Mouse (Mus musculus): ENCODE measurements around the gene Gpkow. TPM values are rescaled to one million over a fixed set of nuclear protein-coding genes. Genes with fewer than 3 reads are reported as not detected.

Gpkow gene
- polyA plus RNA-seq (2014; fragmentation: Illumina TruSeq; extraction: RNeasy Lipid Tissue Mini Kit (QIAGEN cat#74804); ENCODE audit: low read depth, low replicate concordance): 96.3 TPM

DNA sequence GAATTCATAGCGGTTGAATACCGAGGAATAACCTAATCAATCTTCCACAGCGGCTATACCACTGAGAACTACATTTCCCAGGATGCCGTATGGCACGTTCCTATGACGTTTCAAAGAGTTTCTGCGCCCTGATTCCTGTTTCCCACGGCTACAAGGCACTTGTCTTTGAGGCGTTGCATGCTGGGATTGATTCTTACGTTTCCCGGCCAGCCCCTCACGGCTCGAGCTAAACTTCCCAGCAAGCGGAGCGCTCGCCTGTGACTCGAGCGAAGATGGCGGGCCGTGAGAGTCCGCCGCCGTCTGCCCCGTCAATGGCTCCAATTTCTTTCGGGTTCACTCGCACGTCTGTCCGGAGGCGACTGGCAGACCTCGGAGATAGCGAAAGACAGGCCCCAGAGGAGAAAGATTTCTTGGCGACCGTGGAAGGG, at the start of gene Gpkow:
Gene Gpkow, plus strand, starts transcription at position 178 of the 428 bp plus-strand sequence.

DNA sequence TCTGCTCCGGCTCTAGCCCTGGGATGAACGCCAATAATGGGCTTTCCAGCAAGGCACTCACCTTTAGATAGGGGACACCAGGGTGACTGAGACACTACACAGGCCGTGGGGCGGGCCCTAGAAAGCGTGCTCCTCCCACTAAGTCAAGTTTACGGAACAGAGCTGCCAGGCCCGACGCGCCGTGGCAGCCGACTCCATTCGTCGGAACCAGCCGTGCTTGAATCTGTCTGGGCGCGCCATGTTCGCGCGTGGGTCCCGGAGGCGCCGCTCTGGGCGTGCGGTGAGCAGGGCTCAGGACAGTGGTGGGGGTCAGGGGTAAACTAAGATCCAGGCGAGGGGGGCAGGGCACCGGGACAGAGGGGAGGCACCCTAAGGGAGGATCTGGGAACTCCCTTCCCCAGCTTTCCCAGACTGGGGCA, 39.7 kb upstream of the Gpkow start, which contains the start of gene Prickle3:
Gene Prickle3, plus strand, starts transcription at position 40 of the 419 bp plus-strand sequence.

GRCm38 (mm10) chrX:7670921-7671623, 25.9 kb upstream of the Gpkow start, which contains the start of gene Plp2:
Gene Plp2 (minus strand): TSS chrX:7671390.

DNA sequence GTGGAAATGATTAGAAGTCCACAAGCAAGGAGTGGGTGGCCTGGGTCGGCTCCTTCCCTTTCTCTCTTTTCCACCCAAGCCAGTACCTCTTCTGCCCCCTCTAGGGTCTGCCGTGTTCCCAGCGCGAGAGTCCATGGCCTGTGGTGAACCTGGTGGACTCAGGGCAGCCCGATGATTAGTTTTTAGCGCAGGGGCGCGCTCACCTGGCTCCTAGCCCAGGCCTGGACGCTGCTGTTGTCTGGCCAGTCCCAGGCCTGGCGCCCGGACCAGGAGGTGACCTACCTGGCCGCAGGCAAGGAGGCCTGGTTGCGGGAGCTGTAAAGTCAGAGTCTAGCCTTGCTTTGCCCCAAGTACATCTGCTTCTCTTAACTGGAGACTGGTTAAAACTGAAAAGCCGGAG, 16.1 kb upstream of the Gpkow start, which contains the start of gene Magix:
Gene Magix, minus strand, starts transcription at position 388 of the 400 bp plus-strand sequence.

DNA sequence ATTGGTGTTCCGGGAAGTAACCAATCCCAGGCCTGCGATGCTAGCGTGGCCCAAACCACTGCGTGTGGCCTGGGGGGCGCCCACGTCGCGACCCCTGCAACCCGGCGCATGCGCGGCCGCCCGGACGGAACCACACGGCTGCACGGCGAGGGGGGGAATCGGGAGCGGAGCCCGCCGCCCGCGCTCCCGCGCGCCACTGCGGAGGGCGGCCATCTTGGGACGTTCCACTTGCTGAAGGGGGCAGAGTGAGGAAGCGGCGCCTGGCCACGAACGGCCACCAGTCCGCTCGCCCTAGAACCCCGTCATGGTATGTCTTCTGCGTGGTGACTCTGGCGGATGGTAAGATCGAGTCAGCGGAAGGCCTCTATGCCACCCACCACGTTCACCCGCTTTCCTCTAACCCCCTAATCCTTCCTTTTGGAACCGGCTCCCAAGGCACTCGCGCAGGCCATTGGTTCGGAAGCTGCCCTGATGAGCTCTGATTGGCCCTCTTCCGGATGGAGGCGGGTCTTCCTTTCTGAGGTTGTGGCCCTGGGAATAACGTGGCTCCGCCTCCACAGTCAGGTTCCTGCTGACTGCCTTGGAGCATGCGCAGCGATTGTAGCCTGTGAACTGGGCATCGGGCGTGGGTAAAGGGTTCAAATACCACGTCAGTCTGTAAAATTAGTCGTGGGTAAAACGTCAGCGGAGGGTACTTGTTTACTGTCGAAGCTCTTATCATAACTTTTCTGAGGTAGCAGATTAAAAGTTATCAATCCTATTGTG, 17.4 kb downstream of the Gpkow start, which contains the start of gene Wdr45:
Gene Wdr45, plus strand, starts transcription at position 199 of the 765 bp plus-strand sequence.

DNA sequence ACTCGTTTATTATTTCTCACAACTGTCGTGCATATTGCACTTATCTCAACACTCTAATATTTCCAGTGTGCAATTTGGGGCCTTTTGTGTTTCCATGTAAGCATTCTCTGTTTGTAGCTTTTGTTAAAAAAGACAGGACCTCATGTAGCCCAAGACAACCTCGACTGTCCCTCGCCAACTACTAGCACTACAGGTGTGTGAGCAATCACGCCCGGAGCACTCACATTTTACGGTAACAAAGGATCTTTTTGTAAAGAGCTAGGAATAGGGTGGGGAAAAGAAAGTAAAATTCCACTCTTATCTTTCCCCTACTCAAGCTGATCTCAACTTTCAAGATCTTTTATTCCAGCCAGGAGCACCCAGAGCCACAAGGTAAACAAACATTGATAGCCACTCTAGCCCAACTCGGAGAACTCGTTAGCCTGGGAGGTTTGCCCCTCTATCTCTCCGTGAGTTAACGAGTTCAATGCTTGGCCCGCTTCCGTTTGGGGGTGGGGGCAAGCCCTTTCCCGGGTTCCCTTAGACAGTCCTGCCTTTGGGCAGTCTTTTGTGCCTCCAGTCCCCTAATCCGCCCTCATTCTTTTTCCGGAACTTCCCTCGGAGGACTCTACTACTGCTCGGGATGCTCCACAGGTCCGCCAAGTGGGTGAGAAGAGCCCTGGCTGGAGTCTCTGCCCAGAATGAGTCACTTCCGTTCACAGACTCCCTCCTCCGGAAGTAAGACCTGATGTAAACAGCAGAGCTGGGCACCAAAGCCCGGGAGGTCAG, 24.8 kb downstream of the Gpkow start, which contains the start of gene Gm45208:
Gene Gm45208, plus strand, starts transcription at position 732 of the 768 bp plus-strand sequence.

GRCm38 (mm10) chrX:7728215-7728921, 31.4 kb downstream of the Gpkow start, which contains the start of gene Praf2:
Gene Praf2 (plus strand): TSS chrX:7728439.

DNA sequence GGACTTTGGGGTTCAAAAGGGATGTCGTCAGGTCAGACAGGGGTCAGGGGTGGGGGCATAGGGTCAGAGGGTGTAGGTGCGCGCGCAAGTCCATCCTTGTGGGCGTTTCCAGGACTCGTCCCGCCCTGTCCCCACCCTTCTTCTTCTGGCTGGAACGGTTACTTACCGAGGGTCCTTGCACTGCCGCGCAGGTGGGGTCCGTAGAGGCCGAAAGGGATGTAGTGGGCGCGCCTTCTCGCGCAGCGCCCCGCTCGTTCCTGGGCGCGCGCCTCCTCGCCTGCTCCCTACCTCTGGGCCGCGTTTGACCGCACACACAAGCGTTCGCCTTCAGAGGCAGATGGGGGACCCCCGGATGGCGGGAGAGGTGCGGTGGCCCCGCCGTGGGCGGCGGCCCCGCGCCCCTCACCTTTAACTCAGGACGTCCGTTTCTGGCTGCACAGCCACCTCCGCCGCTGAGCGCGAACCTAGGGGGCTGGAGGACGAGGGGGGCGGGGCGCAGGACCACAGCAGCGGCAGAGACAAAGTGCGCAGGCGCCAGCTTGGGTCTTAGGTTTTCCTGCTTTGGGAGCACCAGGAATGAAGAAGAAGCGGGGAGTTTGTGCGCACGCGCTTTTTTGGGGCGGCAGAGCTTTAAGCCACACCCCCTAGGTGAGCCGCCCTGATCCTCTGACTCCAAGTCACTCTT, 53.6 kb downstream of the Gpkow start, which contains the start of gene Ccdc120:
Gene Ccdc120, minus strand, starts transcription at position 474 of the 685 bp plus-strand sequence.

Other genes with a start within 250 kb of the Gpkow start
- not detected for gene Foxp3, start 123.5 kb upstream of the Gpkow start, polyA plus RNA-seq (2014; fragmentation: Illumina TruSeq; extraction: RNeasy Lipid Tissue Mini Kit (QIAGEN cat#74804); ENCODE audit: low read depth, low replicate concordance)
- 2.6 TPM for gene Ppp1r3f, start 122.8 kb upstream of the Gpkow start, polyA plus RNA-seq (2014; fragmentation: Illumina TruSeq; extraction: RNeasy Lipid Tissue Mini Kit (QIAGEN cat#74804); ENCODE audit: low read depth, low replicate concordance)
- gene Ccdc22, start 91.6 kb upstream of the Gpkow start, polyA plus RNA-seq (2014; fragmentation: Illumina TruSeq; extraction: RNeasy Lipid Tissue Mini Kit (QIAGEN cat#74804); ENCODE audit: low read depth, low replicate concordance): 1.4 TPM
- gene Cacna1f, start 90.0 kb upstream of the Gpkow start, polyA plus RNA-seq (2014; fragmentation: Illumina TruSeq; extraction: RNeasy Lipid Tissue Mini Kit (QIAGEN cat#74804); ENCODE audit: low read depth, low replicate concordance): not detected
- gene Syp, start 58.7 kb upstream of the Gpkow start, polyA plus RNA-seq (2014; fragmentation: Illumina TruSeq; extraction: RNeasy Lipid Tissue Mini Kit (QIAGEN cat#74804); ENCODE audit: low read depth, low replicate concordance): 14.8 TPM
- 5.5 TPM for gene Prickle3, start 39.9 kb upstream of the Gpkow start, polyA plus RNA-seq (2014; fragmentation: Illumina TruSeq; extraction: RNeasy Lipid Tissue Mini Kit (QIAGEN cat#74804); ENCODE audit: low read depth, low replicate concordance)
- gene Plp2, start 25.7 kb upstream of the Gpkow start, polyA plus RNA-seq (2014; fragmentation: Illumina TruSeq; extraction: RNeasy Lipid Tissue Mini Kit (QIAGEN cat#74804); ENCODE audit: low read depth, low replicate concordance): 55.3 TPM
- gene Magix, start 15.9 kb upstream of the Gpkow start, polyA plus RNA-seq (2014; fragmentation: Illumina TruSeq; extraction: RNeasy Lipid Tissue Mini Kit (QIAGEN cat#74804); ENCODE audit: low read depth, low replicate concordance): 0.29 TPM
- gene Wdr45, start 17.2 kb downstream of the Gpkow start, polyA plus RNA-seq (2014; fragmentation: Illumina TruSeq; extraction: RNeasy Lipid Tissue Mini Kit (QIAGEN cat#74804); ENCODE audit: low read depth, low replicate concordance): 9.0 TPM
- gene Gm45208, start 25.1 kb downstream of the Gpkow start, polyA plus RNA-seq (2014; fragmentation: Illumina TruSeq; extraction: RNeasy Lipid Tissue Mini Kit (QIAGEN cat#74804); ENCODE audit: low read depth, low replicate concordance): not detected
- gene Praf2, start 31.3 kb downstream of the Gpkow start, polyA plus RNA-seq (2014; fragmentation: Illumina TruSeq; extraction: RNeasy Lipid Tissue Mini Kit (QIAGEN cat#74804); ENCODE audit: low read depth, low replicate concordance): 8.2 TPM
- 0.23 TPM for gene Ccdc120, start 53.8 kb downstream of the Gpkow start, polyA plus RNA-seq (2014; fragmentation: Illumina TruSeq; extraction: RNeasy Lipid Tissue Mini Kit (QIAGEN cat#74804); ENCODE audit: low read depth, low replicate concordance)
- gene Tfe3, start 65.4 kb downstream of the Gpkow start, polyA plus RNA-seq (2014; fragmentation: Illumina TruSeq; extraction: RNeasy Lipid Tissue Mini Kit (QIAGEN cat#74804); ENCODE audit: low read depth, low replicate concordance): 10.4 TPM
- gene Gripap1, start 92.6 kb downstream of the Gpkow start, polyA plus RNA-seq (2014; fragmentation: Illumina TruSeq; extraction: RNeasy Lipid Tissue Mini Kit (QIAGEN cat#74804); ENCODE audit: low read depth, low replicate concordance): 28.3 TPM
- gene Kcnd1, start 125.2 kb downstream of the Gpkow start, polyA plus RNA-seq (2014; fragmentation: Illumina TruSeq; extraction: RNeasy Lipid Tissue Mini Kit (QIAGEN cat#74804); ENCODE audit: low read depth, low replicate concordance): 1.5 TPM
- 35.6 TPM for gene Otud5, start 144.2 kb downstream of the Gpkow start, polyA plus RNA-seq (2014; fragmentation: Illumina TruSeq; extraction: RNeasy Lipid Tissue Mini Kit (QIAGEN cat#74804); ENCODE audit: low read depth, low replicate concordance)
- 9.1 TPM for gene Pim2, start 181.1 kb downstream of the Gpkow start, polyA plus RNA-seq (2014; fragmentation: Illumina TruSeq; extraction: RNeasy Lipid Tissue Mini Kit (QIAGEN cat#74804); ENCODE audit: low read depth, low replicate concordance)
- gene Slc35a2, start 186.9 kb downstream of the Gpkow start, polyA plus RNA-seq (2014; fragmentation: Illumina TruSeq; extraction: RNeasy Lipid Tissue Mini Kit (QIAGEN cat#74804); ENCODE audit: low read depth, low replicate concordance): 7.2 TPM
- 45.8 TPM for gene Pqbp1, start 202.1 kb downstream of the Gpkow start, polyA plus RNA-seq (2014; fragmentation: Illumina TruSeq; extraction: RNeasy Lipid Tissue Mini Kit (QIAGEN cat#74804); ENCODE audit: low read depth, low replicate concordance)
- 7.5 TPM for gene Timm17b, start 202.2 kb downstream of the Gpkow start, polyA plus RNA-seq (2014; fragmentation: Illumina TruSeq; extraction: RNeasy Lipid Tissue Mini Kit (QIAGEN cat#74804); ENCODE audit: low read depth, low replicate concordance)
- gene Gm10491, start 210.7 kb downstream of the Gpkow start, polyA plus RNA-seq (2014; fragmentation: Illumina TruSeq; extraction: RNeasy Lipid Tissue Mini Kit (QIAGEN cat#74804); ENCODE audit: low read depth, low replicate concordance): not detected
- not detected for gene Gm10490, start 212.4 kb downstream of the Gpkow start, polyA plus RNA-seq (2014; fragmentation: Illumina TruSeq; extraction: RNeasy Lipid Tissue Mini Kit (QIAGEN cat#74804); ENCODE audit: low read depth, low replicate concordance)
- not detected for gene Pcsk1n, start 222.7 kb downstream of the Gpkow start, polyA plus RNA-seq (2014; fragmentation: Illumina TruSeq; extraction: RNeasy Lipid Tissue Mini Kit (QIAGEN cat#74804); ENCODE audit: low read depth, low replicate concordance)
- gene Eras, start 231.5 kb downstream of the Gpkow start, polyA plus RNA-seq (2014; fragmentation: Illumina TruSeq; extraction: RNeasy Lipid Tissue Mini Kit (QIAGEN cat#74804); ENCODE audit: low read depth, low replicate concordance): not detected

All from adrenal gland, adult 10 weeks (tissue).